Mouse (Mus musculus): Measurements from ENCODE around the gene Gm17577. TPM values are rescaled to one million over a fixed set of nuclear protein-coding genes. Genes with fewer than 3 reads are reported as not detected.
"Not testable (repeated sequence)": the region's sequence is repeated elsewhere in the genome, so short reads cannot be mapped to it uniquely, and the experiment has no call there.

The Gm17577 gene
- not detected in 2 replicates for polyA plus RNA-seq (2012; rRNA removed)

DNA sequence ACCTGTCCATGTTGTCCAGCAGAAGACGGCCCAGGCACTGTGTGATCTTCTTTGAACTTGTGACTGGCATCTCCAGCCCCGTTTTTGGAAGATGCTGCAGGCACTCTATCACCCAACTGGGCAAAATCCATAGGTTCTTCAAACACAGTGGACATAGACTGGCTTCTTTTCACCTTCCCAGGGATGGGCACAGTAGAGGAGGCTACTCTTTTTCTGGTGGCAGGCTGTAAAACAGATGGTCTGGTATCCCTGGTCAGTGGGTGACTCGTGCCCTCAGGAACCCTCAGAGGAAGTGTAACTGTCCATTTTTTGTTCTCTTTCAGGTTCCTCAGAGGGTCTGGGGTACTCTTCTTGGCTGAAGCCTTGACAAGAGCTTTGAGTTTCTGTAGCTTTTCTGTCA lies at the start of gene Gm17577:
TSS of gene Gm17577 (minus strand) at position 101 of the 400 bp plus-strand sequence.
- DNase-seq (ENCODE audit: low spot score): not testable (repeated sequence)

- DNase-seq (ENCODE audit: low spot score): not testable (repeated sequence)
Measured at GRCm38 (mm10) chrX:123222381-123222780, 24.3 kb downstream of the Gm17577 start, which contains the start of gene Srsx. Srsx (minus strand) TSS chrX:123222481.

Other genes starting within 250 kb of the Gm17577 start
- not detected in 2 replicates for gene Gm17521, start 217.2 kb downstream of the Gm17577 start, polyA plus RNA-seq (2012; rRNA removed)
- 6.8 and 8.1 TPM in 2 replicates for gene Cldn34c1, start 143.4 kb downstream of the Gm17577 start, polyA plus RNA-seq (2012; rRNA removed)
- not detected in 2 replicates for gene Srsx, start 24.4 kb downstream of the Gm17577 start, polyA plus RNA-seq (2012; rRNA removed)